Mouse (Mus musculus) heart, adult 2 months (tissue): Measurements from ENCODE around the gene Nrg4.

Source experiments
- CTCF ChIP-seq: fragments of 200-600 bp; IDR thresholded peaks from 2 replicates; pipeline ENCODE4 v1.8.1; 2022; ENCODE audit warnings: antibody characterized with exemption, mild to moderate bottlenecking, moderate library complexity
- EP300 ChIP-seq: fragments of 200-500 bp; IDR thresholded peaks from 2 replicates; pipeline ENCODE4 v1.6.1; 2011; ENCODE audit warnings: low read depth, low read length, control low read depth; ENCODE audit not compliant: insufficient read depth
- POLR2A ChIP-seq: fragments of 200-500 bp; IDR thresholded peaks from 2 replicates; pipeline ENCODE4 v1.6.1; 2011; ENCODE audit warnings: mild to moderate bottlenecking, low read depth, low read length, control low read depth; ENCODE audit not compliant: insufficient read depth

- no peak for TF ChIP-seq CTCF
- no peak for TF ChIP-seq POLR2A
- no peak for TF ChIP-seq EP300
These were observed at the start of gene Nrg4, which contains the start of gene Tmem266 for GRCm38 (mm10) chr9:55326515-55327233.
